Comparison of ENCODE assay signal across 19 mouse cellular contexts in genomic region chr2:152589021-152589420, GRCm38 (mm10). TPM values are rescaled to one million over a fixed set of nuclear protein-coding genes. Genes with fewer than 3 reads are reported as not detected.
"Had no signal": no experiment of that assay in that cellular context is flagged by ENCODE, and none has a peak within 500 bp of the region (broad histone marks: within the 10 kb centered on the region; RNA-seq: fewer than 3 reads in every experiment).

No protein-coding gene starts in this region.

- H3K9me3 ChIP-seq: limb, embryonic 10.5 days; liver, embryonic 15.5 days; midbrain, embryonic 12.5 days had no signal

- ATAC-seq: lung, postnatal 0 days had no signal

- H3K4me3 ChIP-seq: left cerebral cortex, adult 2 months; limb, embryonic 10.5 days; liver, embryonic 15.5 days; midbrain, embryonic 12.5 days had no signal

- H3K27ac ChIP-seq: left cerebral cortex, adult 2 months; limb, embryonic 10.5 days; liver, embryonic 15.5 days; midbrain, embryonic 12.5 days; stomach, postnatal 0 days had no signal

- H3K9ac ChIP-seq: liver, embryonic 15.5 days; midbrain, embryonic 12.5 days had no signal

- H3K27me3 ChIP-seq: liver, embryonic 15.5 days; midbrain, embryonic 12.5 days had no signal

- H3K4me2 ChIP-seq: liver, embryonic 11.5 days; liver, embryonic 15.5 days; midbrain, embryonic 12.5 days had no signal

- H3K36me3 ChIP-seq: limb, embryonic 10.5 days; liver, embryonic 15.5 days; midbrain, embryonic 12.5 days had no signal

- H3K4me1 ChIP-seq: limb, embryonic 10.5 days; liver, embryonic 15.5 days had no signal

- DNase-seq: lung, adult 2 months; lung, postnatal 36 days; thymus, adult 2 months; thymus, postnatal 25 days had no signal

RNA-seq across cellular contexts. Expression of gene Defb19, which starts 8.9 kb away (rescaled TPM):
- total RNA-seq: layer of hippocampus, postnatal 25 days; left cerebral cortex, adult 2 months; left cerebral cortex, postnatal 14 days; megakaryocyte progenitor cell, adult 5-6 weeks; midbrain, postnatal 0 days had no signal
- polyA plus RNA-seq: kidney, embryonic 14.5 days; limb, embryonic 10.5 days; limb, embryonic 14.5 days; liver, embryonic 11.5 days; lung, adult 2 months; midbrain, embryonic 12.5 days; midbrain, postnatal 0 days; neural tube, embryonic 14.5 days; stomach, postnatal 0 days; urinary bladder, adult 2 months had no signal

RNA-seq across cellular contexts. Expression of gene Defb45, which starts 10.2 kb away (rescaled TPM):
- total RNA-seq: layer of hippocampus, postnatal 25 days; left cerebral cortex, adult 2 months; left cerebral cortex, postnatal 14 days; megakaryocyte progenitor cell, adult 5-6 weeks; midbrain, postnatal 0 days had no signal
- polyA plus RNA-seq: kidney, embryonic 14.5 days; limb, embryonic 10.5 days; limb, embryonic 14.5 days; liver, embryonic 11.5 days; liver, embryonic 15.5 days; lung, adult 2 months; lung, postnatal 0 days; midbrain, embryonic 12.5 days; midbrain, postnatal 0 days; neural tube, embryonic 14.5 days; stomach, postnatal 0 days; thymus, adult 2 months had no signal

RNA-seq across cellular contexts. Expression of gene Defb36, which starts 15.1 kb away (rescaled TPM):
- total RNA-seq: layer of hippocampus, postnatal 25 days; left cerebral cortex, adult 2 months; left cerebral cortex, postnatal 14 days; megakaryocyte progenitor cell, adult 5-6 weeks; midbrain, postnatal 0 days had no signal
- polyA plus RNA-seq: limb, embryonic 10.5 days; limb, embryonic 14.5 days; liver, embryonic 11.5 days; liver, embryonic 15.5 days; lung, adult 2 months; lung, postnatal 0 days; midbrain, embryonic 12.5 days; midbrain, postnatal 0 days; neural tube, embryonic 14.5 days; thymus, adult 2 months; urinary bladder, adult 2 months had no signal

RNA-seq across cellular contexts. Expression of gene Defb21, which starts 16.5 kb away (rescaled TPM):
- total RNA-seq: layer of hippocampus, postnatal 25 days; left cerebral cortex, adult 2 months; left cerebral cortex, postnatal 14 days; megakaryocyte progenitor cell, adult 5-6 weeks; midbrain, postnatal 0 days had no signal
- polyA plus RNA-seq: kidney, embryonic 14.5 days; limb, embryonic 10.5 days; limb, embryonic 14.5 days; liver, embryonic 11.5 days; liver, embryonic 15.5 days; lung, adult 2 months; lung, postnatal 0 days; midbrain, embryonic 12.5 days; midbrain, postnatal 0 days; neural tube, embryonic 14.5 days; stomach, postnatal 0 days; thymus, adult 2 months; urinary bladder, adult 2 months had no signal

RNA-seq across cellular contexts. Expression of gene Gm17416, which starts 19.9 kb away (rescaled TPM):
- total RNA-seq: layer of hippocampus, postnatal 25 days; left cerebral cortex, adult 2 months; left cerebral cortex, postnatal 14 days; megakaryocyte progenitor cell, adult 5-6 weeks; midbrain, postnatal 0 days had no signal
- polyA plus RNA-seq: kidney, embryonic 14.5 days; limb, embryonic 10.5 days; limb, embryonic 14.5 days; liver, embryonic 11.5 days; liver, embryonic 15.5 days; lung, adult 2 months; lung, postnatal 0 days; midbrain, embryonic 12.5 days; midbrain, postnatal 0 days; neural tube, embryonic 14.5 days; stomach, postnatal 0 days; thymus, adult 2 months; urinary bladder, adult 2 months had no signal
